Mouse (Mus musculus) forebrain, embryonic 14.5 days (tissue): ENCODE data around the gene Defb35. TPM values are rescaled to one million over a fixed set of nuclear protein-coding genes. Genes with fewer than 3 reads are reported as not detected.

ENCODE experiments used
- ATAC-seq: fragments of 200-750 bp; cut with Nextera tagmentation; 2 replicates; pipeline ENCODE4 v1.8.0; 2017; ENCODE audit warnings: mild to moderate bottlenecking, moderate library complexity
- DNase-seq: peaks from one replicate; pipeline ENCODE4 v3.0.0-alpha.2; 2015; ENCODE audit warnings: low spot score
- H3K27ac ChIP-seq: fragments of 300-500 bp; sonication (generic); 2 replicates; pipeline ENCODE4 v1.5.1; 2014; ENCODE audit warnings: low read depth, mild to moderate bottlenecking, control low read depth, low read length, moderate library complexity
- H3K27me3 ChIP-seq: fragments of 300-500 bp; sonication (generic); replicated peaks from 2 replicates; pipeline ENCODE4 v1.6.1; 2014; ENCODE audit warnings: low read length, control low read depth, mixed read lengths; ENCODE audit not compliant: control insufficient read depth, insufficient read depth
- H3K36me3 ChIP-seq: fragments of 300-500 bp; sonication (generic); 2 replicates; pipeline ENCODE4 v1.6.1; 2014; ENCODE audit warnings: low read length, control low read depth; ENCODE audit not compliant: control insufficient read depth, insufficient read depth
- H3K4me1 ChIP-seq: fragments of 300-500 bp; sonication (generic); 2 replicates; pipeline ENCODE4 v1.6.1; 2014; ENCODE audit warnings: antibody characterized with exemption, low read length, control low read depth; ENCODE audit not compliant: control insufficient read depth, insufficient read depth
- H3K4me2 ChIP-seq: fragments of 300-500 bp; sonication (generic); 2 replicates; pipeline ENCODE4 v1.6.1; 2014; ENCODE audit warnings: mild to moderate bottlenecking, control low read depth, low read length
- H3K4me3 ChIP-seq: fragments of 300-500 bp; sonication (generic); 2 replicates; pipeline ENCODE4 v1.5.1; 2014; ENCODE audit warnings: low read depth, low read length, control low read depth
- H3K9ac ChIP-seq: fragments of 300-500 bp; sonication (generic); 2 replicates; pipeline ENCODE4 v1.6.1; 2014; ENCODE audit warnings: mild to moderate bottlenecking, low read length, control low read depth, moderate library complexity
- H3K9me3 ChIP-seq: fragments of 300-500 bp; sonication (generic); replicated peaks from 2 replicates; pipeline ENCODE4 v1.6.1; 2016; ENCODE audit warnings: low read length, control low read depth, mixed read lengths; ENCODE audit not compliant: control insufficient read depth
- WGBS: fragments of 180-500 bp; shearing (Covaris S2); extraction: QIAGEN DNeasy Blood & Tissue Kit; methylation state at CpG from one replicate; pipeline ENCODE4 v1.1.7; 2014; 5-methylcytosine and 5-hydroxymethylcytosine counted together
- polyA plus RNA-seq: library from polyadenylated mRNA; unstranded; fragments of >200 nt; fragmentation: Nextera tagmentation; extraction: Ambion mirVana; gene quantifications from 2 replicates; pipeline ENCODE4 v1.2.1, GENCODE M21; 2014

The Defb35 gene
- polyA plus RNA-seq, 1 experiment from 2014 or later: not detected

GRCm38 (mm10) chr8:21955321-21955720, 17.2 kb downstream of the Defb35 start:
- ATAC-seq (no peak), DNase-seq (peak; percentile 70)
- Histone ChIP-seq H3K9ac (no peak overlapping the region), H3K27me3 (no peaks in the 10 kb centered on the region), H3K36me3 (no peaks in the 10 kb centered on the region), H3K4me3 (no peak overlapping the region), H3K9me3 (no peaks in the 10 kb centered on the region), H3K4me2 (no peak overlapping the region), H3K4me1 (no peaks in the 10 kb centered on the region), H3K27ac (no peak overlapping the region)
- 5% methylated on average over 9 of the region's 9 CpGs for WGBS

GRCm38 (mm10) chr8:21956336-21956735, 18.2 kb downstream of the Defb35 start:
- no peaks in the 10 kb centered on the region for H3K27me3 ChIP-seq
- H3K27ac ChIP-seq: no peak overlapping the region
- H3K4me3 ChIP-seq: no peak overlapping the region
- no peak overlapping the region for H3K4me2 ChIP-seq
- H3K9ac ChIP-seq: no peak overlapping the region
- 87% methylated on average over 3 of the region's 3 CpGs for WGBS
- no peaks in the 10 kb centered on the region for H3K9me3 ChIP-seq
- ATAC-seq (no peak), DNase-seq (no peak)
- no peaks in the 10 kb centered on the region for H3K36me3 ChIP-seq
- H3K4me1 ChIP-seq: no peaks in the 10 kb centered on the region

- no peak within 1 kb of the TSS for H3K4me2 ChIP-seq
- no peak within 1 kb of the TSS for H3K27ac ChIP-seq
- no peaks in the 10 kb centered on the region for H3K4me1 ChIP-seq
- no peak within 1 kb of the TSS for H3K4me3 ChIP-seq
- no peaks in the 10 kb centered on the region for H3K27me3 ChIP-seq
- ATAC-seq (no peak), DNase-seq (no peak)
- H3K9ac ChIP-seq: no peak within 1 kb of the TSS
- 89% methylated on average over 2 of the region's 2 CpGs for WGBS
- no peaks in the 10 kb centered on the region for H3K9me3 ChIP-seq
- no peaks in the 10 kb centered on the region for H3K36me3 ChIP-seq
Measured at GRCm38 (mm10) chr8:21958414-21958813, 20.3 kb downstream of the Defb35 start, which contains the start of gene Fam90a1a. TSS of gene Fam90a1a (plus strand) at chr8:21958714.

GRCm38 (mm10) chr8:21966646-21967045, 28.5 kb downstream of the Defb35 start:
- DNase-seq (no peak), ATAC-seq (no peak)
- Histone ChIP-seq H3K4me2 (no peak overlapping the region), H3K4me3 (no peak overlapping the region), H3K9ac (no peak overlapping the region), H3K27me3 (no peaks in the 10 kb centered on the region), H3K9me3 (no peaks in the 10 kb centered on the region), H3K27ac (no peak overlapping the region), H3K4me1 (no peaks in the 10 kb centered on the region), H3K36me3 (no peaks in the 10 kb centered on the region)
- WGBS: 84% methylated on average over 1 of the region's 1 CpGs

- no peaks in the 10 kb centered on the region for H3K36me3 ChIP-seq
- H3K4me1 ChIP-seq: no peaks in the 10 kb centered on the region
- no peak within 1 kb of the TSS for H3K9ac ChIP-seq
- 93% methylated on average over 3 of the region's 3 CpGs for WGBS
- no peak for DNase-seq
- no peak within 1 kb of the TSS for H3K4me2 ChIP-seq
- H3K27ac ChIP-seq: no peak within 1 kb of the TSS
- H3K4me3 ChIP-seq: no peak within 1 kb of the TSS
- no peaks in the 10 kb centered on the region for H3K9me3 ChIP-seq
- ATAC-seq: no peak
- no peaks in the 10 kb centered on the region for H3K27me3 ChIP-seq
Measured at GRCm38 (mm10) chr8:21969475-21969874, 31.3 kb downstream of the Defb35 start, which contains the start of gene Ccdc70. TSS of gene Ccdc70 (plus strand) at chr8:21969775.

- Histone ChIP-seq H3K27me3 (no peaks in the 10 kb centered on the region), H3K4me1 (no peaks in the 10 kb centered on the region), H3K9ac (no peak overlapping the region), H3K36me3 (no peaks in the 10 kb centered on the region), H3K9me3 (no peaks in the 10 kb centered on the region), H3K4me2 (no peak overlapping the region), H3K27ac (no peak overlapping the region), H3K4me3 (no peak overlapping the region)
- peak; percentile 8 for DNase-seq
- no peak for ATAC-seq
- 55% methylated on average over 4 of the region's 4 CpGs for WGBS
Measured at GRCm38 (mm10) chr8:21978193-21978592, 40.0 kb downstream of the Defb35 start.

GRCm38 (mm10) chr8:21981664-21982337, 43.6 kb downstream of the Defb35 start:
- Histone ChIP-seq H3K9me3 (no peaks in the 10 kb centered on the region), H3K4me3 (no peak overlapping the region), H3K27me3 (no peaks in the 10 kb centered on the region), H3K27ac (no peak overlapping the region), H3K4me2 (no peak overlapping the region), H3K36me3 (no peaks in the 10 kb centered on the region), H3K4me1 (no peaks in the 10 kb centered on the region), H3K9ac (no peak overlapping the region)
- DNase-seq: peak; percentile 70
- ATAC-seq: peak; percentile 57; the same call in 1 of the 2 replicates
- 68% methylated on average over 8 of the region's 8 CpGs for WGBS

Other genes with a start within 250 kb of the Defb35 start
- not detected in 2 replicates for gene AY761184, start 234.7 kb upstream of the Defb35 start, polyA plus RNA-seq
- gene Defa24, start 203.9 kb upstream of the Defb35 start, polyA plus RNA-seq: not detected in 2 replicates
- gene Defb50, start 114.8 kb upstream of the Defb35 start, polyA plus RNA-seq: not detected in 2 replicates
- not detected in 2 replicates for gene Defb2, start 98.4 kb upstream of the Defb35 start, polyA plus RNA-seq
- not detected in 2 replicates for gene Defb10, start 79.5 kb upstream of the Defb35 start, polyA plus RNA-seq
- gene Defb9, start 52.9 kb upstream of the Defb35 start, polyA plus RNA-seq: not detected in 2 replicates
- 9.5 and 13.5 TPM in 2 replicates for gene Defb11, start 31.9 kb upstream of the Defb35 start, polyA plus RNA-seq
- not detected in 2 replicates for gene Defb15, start 5.6 kb upstream of the Defb35 start, polyA plus RNA-seq
- gene Defb13, start 8.4 kb downstream of the Defb35 start, polyA plus RNA-seq: not detected in 2 replicates
- not detected in 2 replicates for gene Fam90a1a, start 20.4 kb downstream of the Defb35 start, polyA plus RNA-seq
- not detected in 2 replicates for gene Ccdc70, start 31.4 kb downstream of the Defb35 start, polyA plus RNA-seq
- gene Atp7b, start 122.0 kb downstream of the Defb35 start, polyA plus RNA-seq: 1.2 TPM in 2 replicates
- 16.7 and 19.1 TPM in 2 replicates for gene Alg11, start 122.4 kb downstream of the Defb35 start, polyA plus RNA-seq
- gene Nek5, start 186.7 kb downstream of the Defb35 start, polyA plus RNA-seq: 0.54 and 0.65 TPM in 2 replicates
- 7.5 and 7.9 TPM in 2 replicates for gene Nek3, start 228.1 kb downstream of the Defb35 start, polyA plus RNA-seq
- gene Ckap2, start 247.5 kb downstream of the Defb35 start, polyA plus RNA-seq: 32.0 and 39.1 TPM in 2 replicates